Mouse (Mus musculus): ENCODE data around the gene Olfm1. TPM values are rescaled to one million over a fixed set of nuclear protein-coding genes. Genes with fewer than 3 reads are reported as not detected.

The Olfm1 gene
- polyA plus RNA-seq, 1 experiment from 2014 or later, result 32.5 TPM

DNA sequence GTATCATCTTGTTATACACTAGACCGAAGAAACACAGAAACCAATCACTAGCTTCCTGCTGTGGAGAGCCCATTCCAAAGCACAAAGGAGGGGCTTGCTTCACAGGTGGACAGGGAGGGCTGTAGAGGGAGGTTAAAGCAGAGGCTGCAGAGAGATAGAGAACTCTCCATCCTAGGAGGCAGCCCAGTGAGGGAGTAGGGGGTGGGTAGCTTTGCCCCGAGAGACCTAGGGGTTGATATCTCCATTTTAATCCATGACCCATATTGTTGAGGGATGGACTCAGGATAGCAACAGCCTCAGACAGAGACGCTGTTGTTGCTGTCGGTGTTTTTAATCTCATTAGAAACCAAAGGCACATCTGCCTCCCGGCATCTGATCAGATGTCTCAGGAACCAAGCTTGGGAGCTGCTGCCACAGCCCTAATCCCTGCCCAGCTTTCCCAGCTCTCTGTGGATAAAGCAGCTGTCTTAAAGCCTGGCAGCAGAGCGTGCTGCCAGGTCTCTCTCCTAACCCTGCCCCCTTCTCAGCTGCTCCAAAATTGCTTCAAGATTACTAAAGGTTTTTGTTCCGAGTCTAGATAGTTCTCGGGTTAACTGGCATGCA is 34.9 kb downstream of the Olfm1 start:
- 25% methylated on average over 8 of the region's 8 CpGs for WGBS
- Histone ChIP-seq H3K4me2 (ENCODE audit: low read depth, low read length) (no peak overlapping the region), H3K27ac (replicated peaks; ENCODE audit: low read depth, low read length) (no peak overlapping the region), H3K4me3 (ENCODE audit: low read depth, low read length) (no peak overlapping the region), H3K4me1 (ENCODE audit: control insufficient read depth, insufficient read depth, low read length) (no peaks in the 10 kb centered on the region), H3K36me3 (replicated peaks; ENCODE audit: control insufficient read depth, insufficient read depth, low read depth, low read length) (no peaks in the 10 kb centered on the region), H3K9me3 (replicated peaks; ENCODE audit: control insufficient read depth, low read length) (no peaks in the 10 kb centered on the region), H3K9ac (replicated peaks; ENCODE audit: low read length) (no peak overlapping the region), H3K27me3 (ENCODE audit: control insufficient read depth, insufficient read depth, low read length) (no peaks in the 10 kb centered on the region)
- ATAC-seq (replicated peaks; ENCODE audit: insufficient number of reproducible peaks, low FRiP score, low TSS enrichment, low read depth) (no peak), DNase-seq (ENCODE audit: low spot score) (no peak)

GRCm38 (mm10) chr2:28228364-28228763 is 35.6 kb downstream of the Olfm1 start:
- no peak overlapping the region for H3K4me3 ChIP-seq (ENCODE audit: low read depth, low read length)
- no peaks in the 10 kb centered on the region for H3K27me3 ChIP-seq (ENCODE audit: control insufficient read depth, insufficient read depth, low read length)
- ATAC-seq (replicated peaks; ENCODE audit: insufficient number of reproducible peaks, low FRiP score, low TSS enrichment, low read depth) (no peak), DNase-seq (ENCODE audit: low spot score) (no peak)
- H3K4me1 ChIP-seq (ENCODE audit: control insufficient read depth, insufficient read depth, low read length), result no peaks in the 10 kb centered on the region
- 93% methylated on average over 4 of the region's 4 CpGs for WGBS
- H3K4me2 ChIP-seq (ENCODE audit: low read depth, low read length), result no peak overlapping the region
- H3K36me3 ChIP-seq (replicated peaks; ENCODE audit: control insufficient read depth, insufficient read depth, low read depth, low read length), result no peaks in the 10 kb centered on the region
- H3K9me3 ChIP-seq (replicated peaks; ENCODE audit: control insufficient read depth, low read length), result no peaks in the 10 kb centered on the region
- no peak overlapping the region for H3K9ac ChIP-seq (replicated peaks; ENCODE audit: low read length)
- H3K27ac ChIP-seq (replicated peaks; ENCODE audit: low read depth, low read length), result no peak overlapping the region

- 73% methylated on average over 4 of the region's 4 CpGs for WGBS
- H3K27ac ChIP-seq (replicated peaks; ENCODE audit: low read depth, low read length), result no peak overlapping the region
- no peaks in the 10 kb centered on the region for H3K4me1 ChIP-seq (ENCODE audit: control insufficient read depth, insufficient read depth, low read length)
Observed at GRCm38 (mm10) chr2:28235129-28235528, 42.3 kb downstream of the Olfm1 start.

GRCm38 (mm10) chr2:28236447-28236846 is 43.7 kb downstream of the Olfm1 start:
- ATAC-seq (replicated peaks; ENCODE audit: insufficient number of reproducible peaks, low FRiP score, low TSS enrichment, low read depth), result no peak
- Histone ChIP-seq H3K27me3 (ENCODE audit: control insufficient read depth, insufficient read depth, low read length) (no peaks in the 10 kb centered on the region), H3K36me3 (replicated peaks; ENCODE audit: control insufficient read depth, insufficient read depth, low read depth, low read length) (no peaks in the 10 kb centered on the region), H3K4me1 (ENCODE audit: control insufficient read depth, insufficient read depth, low read length) (no peaks in the 10 kb centered on the region), H3K27ac (replicated peaks; ENCODE audit: low read depth, low read length) (no peak overlapping the region), H3K9ac (replicated peaks; ENCODE audit: low read length) (no peak overlapping the region), H3K9me3 (replicated peaks; ENCODE audit: control insufficient read depth, low read length) (no peaks in the 10 kb centered on the region), H3K4me3 (ENCODE audit: low read depth, low read length) (no peak overlapping the region), H3K4me2 (ENCODE audit: low read depth, low read length) (no peak overlapping the region)
- WGBS, result 83% methylated on average over 6 of the region's 6 CpGs
- DNase-seq (ENCODE audit: low spot score), result no peak

More at GRCm38 (mm10) chr2:28235129-28235528, 42.3 kb downstream of the Olfm1 start:
- Histone ChIP-seq H3K9ac (replicated peaks; ENCODE audit: low read length) (no peak overlapping the region), H3K9me3 (replicated peaks; ENCODE audit: control insufficient read depth, low read length) (no peaks in the 10 kb centered on the region), H3K4me3 (ENCODE audit: low read depth, low read length) (no peak overlapping the region), H3K27me3 (ENCODE audit: control insufficient read depth, insufficient read depth, low read length) (no peaks in the 10 kb centered on the region), H3K4me2 (ENCODE audit: low read depth, low read length) (no peak overlapping the region), H3K36me3 (replicated peaks; ENCODE audit: control insufficient read depth, insufficient read depth, low read depth, low read length) (no peaks in the 10 kb centered on the region)
- DNase-seq (ENCODE audit: low spot score) (no peak), ATAC-seq (replicated peaks; ENCODE audit: insufficient number of reproducible peaks, low FRiP score, low TSS enrichment, low read depth) (no peak)

DNA sequence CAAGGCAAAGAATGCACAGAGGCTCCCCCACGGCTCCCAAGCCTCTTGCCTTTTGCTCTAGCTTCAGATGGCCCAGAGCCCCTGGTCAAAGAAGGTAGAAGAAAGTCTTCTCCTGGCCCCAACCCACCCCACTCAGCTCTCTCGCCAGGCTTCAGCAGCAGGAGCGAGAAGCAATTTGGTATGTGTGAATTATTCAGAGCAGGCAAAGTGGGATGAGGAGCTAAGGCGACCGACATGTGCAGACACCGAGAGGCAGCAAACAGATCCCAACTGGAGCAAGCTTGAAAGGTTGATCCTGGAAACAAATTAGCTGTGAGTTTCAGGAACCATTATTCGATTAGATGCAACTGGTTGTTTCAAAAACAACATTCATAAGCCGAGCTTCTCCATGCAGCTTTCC is 46.8 kb downstream of the Olfm1 start:
- ATAC-seq (replicated peaks; ENCODE audit: insufficient number of reproducible peaks, low FRiP score, low TSS enrichment, low read depth) (no peak), DNase-seq (ENCODE audit: low spot score) (no peak)
- Histone ChIP-seq H3K36me3 (replicated peaks; ENCODE audit: control insufficient read depth, insufficient read depth, low read depth, low read length) (no peaks in the 10 kb centered on the region), H3K4me2 (ENCODE audit: low read depth, low read length) (no peak overlapping the region), H3K9me3 (replicated peaks; ENCODE audit: control insufficient read depth, low read length) (no peaks in the 10 kb centered on the region), H3K4me1 (ENCODE audit: control insufficient read depth, insufficient read depth, low read length) (no peaks in the 10 kb centered on the region), H3K9ac (replicated peaks; ENCODE audit: low read length) (no peak overlapping the region), H3K4me3 (ENCODE audit: low read depth, low read length) (no peak overlapping the region), H3K27me3 (ENCODE audit: control insufficient read depth, insufficient read depth, low read length) (no peaks in the 10 kb centered on the region), H3K27ac (replicated peaks; ENCODE audit: low read depth, low read length) (no peak overlapping the region)
- 81% methylated on average over 8 of the region's 8 CpGs for whole genome bisulfite sequencing

GRCm38 (mm10) chr2:28240920-28241319 is 48.1 kb downstream of the Olfm1 start:
- Histone ChIP-seq H3K4me3 (ENCODE audit: low read depth, low read length) (no peak overlapping the region), H3K27ac (replicated peaks; ENCODE audit: low read depth, low read length) (no peak overlapping the region), H3K9ac (replicated peaks; ENCODE audit: low read length) (no peak overlapping the region), H3K27me3 (ENCODE audit: control insufficient read depth, insufficient read depth, low read length) (no peaks in the 10 kb centered on the region), H3K4me1 (ENCODE audit: control insufficient read depth, insufficient read depth, low read length) (no peaks in the 10 kb centered on the region), H3K36me3 (replicated peaks; ENCODE audit: control insufficient read depth, insufficient read depth, low read depth, low read length) (no peaks in the 10 kb centered on the region), H3K9me3 (replicated peaks; ENCODE audit: control insufficient read depth, low read length) (no peaks in the 10 kb centered on the region), H3K4me2 (ENCODE audit: low read depth, low read length) (no peak overlapping the region)
- no peak for DNase-seq (ENCODE audit: low spot score)
- ATAC-seq (replicated peaks; ENCODE audit: insufficient number of reproducible peaks, low FRiP score, low TSS enrichment, low read depth), result no peak
- 82% methylated on average over 3 of the region's 3 CpGs for WGBS

- no peaks in the 10 kb centered on the region for H3K27me3 ChIP-seq (ENCODE audit: control insufficient read depth, insufficient read depth, low read length)
- no peaks in the 10 kb centered on the region for H3K36me3 ChIP-seq (replicated peaks; ENCODE audit: control insufficient read depth, insufficient read depth, low read depth, low read length)
- H3K4me3 ChIP-seq (ENCODE audit: low read depth, low read length), result no peak overlapping the region
- no peak overlapping the region for H3K4me2 ChIP-seq (ENCODE audit: low read depth, low read length)
- 77% methylated on average over 17 of the region's 17 CpGs for WGBS
- DNase-seq (ENCODE audit: low spot score) (no peak), ATAC-seq (replicated peaks; ENCODE audit: insufficient number of reproducible peaks, low FRiP score, low TSS enrichment, low read depth) (no peak)
- no peak overlapping the region for H3K9ac ChIP-seq (replicated peaks; ENCODE audit: low read length)
- no peaks in the 10 kb centered on the region for H3K4me1 ChIP-seq (ENCODE audit: control insufficient read depth, insufficient read depth, low read length)
- no peaks in the 10 kb centered on the region for H3K9me3 ChIP-seq (replicated peaks; ENCODE audit: control insufficient read depth, low read length)
- no peak overlapping the region for H3K27ac ChIP-seq (replicated peaks; ENCODE audit: low read depth, low read length)
Observed at GRCm38 (mm10) chr2:28241520-28242221, 48.9 kb downstream of the Olfm1 start.

DNA sequence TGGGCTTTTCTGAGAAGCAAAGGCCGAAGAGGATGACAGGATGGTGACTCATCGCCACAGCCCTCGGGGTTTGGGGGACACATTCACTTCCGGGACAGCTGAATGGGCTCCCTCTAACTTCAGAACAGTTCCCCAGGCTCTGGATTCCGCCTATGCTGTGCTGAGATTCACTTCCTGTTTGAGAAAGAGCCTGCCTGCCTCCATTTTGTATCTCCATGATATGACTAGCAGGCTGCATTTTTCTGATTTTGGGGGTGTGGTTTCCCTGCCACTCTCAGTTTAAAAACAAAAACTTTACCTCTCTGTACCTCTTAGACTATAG is 49.4 kb downstream of the Olfm1 start:
- ATAC-seq (replicated peaks; ENCODE audit: insufficient number of reproducible peaks, low FRiP score, low TSS enrichment, low read depth) (no peak), DNase-seq (ENCODE audit: low spot score) (no peak)
- Histone ChIP-seq H3K4me3 (ENCODE audit: low read depth, low read length) (no peak overlapping the region), H3K9me3 (replicated peaks; ENCODE audit: control insufficient read depth, low read length) (no peaks in the 10 kb centered on the region), H3K4me2 (ENCODE audit: low read depth, low read length) (no peak overlapping the region), H3K27ac (replicated peaks; ENCODE audit: low read depth, low read length) (no peak overlapping the region), H3K27me3 (ENCODE audit: control insufficient read depth, insufficient read depth, low read length) (no peaks in the 10 kb centered on the region), H3K36me3 (replicated peaks; ENCODE audit: control insufficient read depth, insufficient read depth, low read depth, low read length) (no peaks in the 10 kb centered on the region), H3K4me1 (ENCODE audit: control insufficient read depth, insufficient read depth, low read length) (no peaks in the 10 kb centered on the region), H3K9ac (replicated peaks; ENCODE audit: low read length) (no peak overlapping the region)
- WGBS, result 56% methylated on average over 5 of the region's 5 CpGs
